Mouse (Mus musculus) macrophage (primary cell): ENCODE measurements around the gene Zfp36l2. TPM values are rescaled to one million over a fixed set of nuclear protein-coding genes. Genes with fewer than 3 reads are reported as not detected.

Experiments used
- H3K27ac ChIP-seq: fragments of 350-480 bp; formaldehyde crosslinking; 2 replicates; pipeline ENCODE4 v1.9.0; 2021
- H3K36me3 ChIP-seq: fragments of 350-480 bp; formaldehyde crosslinking; 2 replicates; pipeline ENCODE4 v1.9.0; 2021; ENCODE audit errors: inconsistent target
- H3K4me3 ChIP-seq: fragments of 350-480 bp; formaldehyde crosslinking; 2 replicates; pipeline ENCODE4 v1.9.0; 2021; ENCODE audit errors: inconsistent target
- H3K79me2 ChIP-seq: fragments of 350-480 bp; formaldehyde crosslinking; 2 replicates; pipeline ENCODE4 v1.9.0; 2021; ENCODE audit errors: inconsistent target
- WGBS: methylation state at CpG from one replicate; pipeline ENCODE4 v1.1.7; 2026; ENCODE audit warnings: inconsistent platforms; ENCODE audit not compliant: missing documents; 5-methylcytosine and 5-hydroxymethylcytosine counted together
- polyA plus RNA-seq: library from polyadenylated mRNA; stranded (reverse); fragments of 250-400 nt; gene quantifications from 3 replicates; pipeline ENCODE4 v1.2.4, GENCODE M21; 2018; ENCODE audit warnings: inconsistent platforms

Gene Zfp36l2
- polyA plus RNA-seq, 1 experiment from 2014 or later = 113 TPM

- WGBS = 77% methylated on average over 7 of the region's 7 CpGs
- Histone ChIP-seq H3K36me3 (no peaks in the 10 kb centered on the region), H3K79me2 (no peaks in the 10 kb centered on the region), H3K27ac (peak overlapping the region; percentile 59), H3K4me3 (no peak overlapping the region)
Observed at GRCm38 (mm10) chr17:84146458-84147182, 41.1 kb downstream of the Zfp36l2 start.

GRCm38 (mm10) chr17:84145826-84146287 is 41.9 kb downstream of the Zfp36l2 start:
- 4% methylated on average over 10 of the region's 10 CpGs for WGBS
- Histone ChIP-seq H3K36me3 (no peaks in the 10 kb centered on the region), H3K4me3 (no peak overlapping the region)

GRCm38 (mm10) chr17:84144762-84145599 is 42.8 kb downstream of the Zfp36l2 start:
- Histone ChIP-seq H3K4me3 (no peak overlapping the region), H3K27ac (peak overlapping the region; percentile 59), H3K79me2 (no peaks in the 10 kb centered on the region), H3K36me3 (no peaks in the 10 kb centered on the region)
- WGBS = 63% methylated on average over 5 of the region's 5 CpGs

More at GRCm38 (mm10) chr17:84145826-84146287, 41.9 kb downstream of the Zfp36l2 start:
- H3K79me2 ChIP-seq = no peaks in the 10 kb centered on the region
- peak overlapping the region; percentile 59 for H3K27ac ChIP-seq

GRCm38 (mm10) chr17:84144130-84144529 is 43.6 kb downstream of the Zfp36l2 start:
- H3K79me2 ChIP-seq = no peaks in the 10 kb centered on the region
- 89% methylated on average over 3 of the region's 3 CpGs for WGBS
- no peaks in the 10 kb centered on the region for H3K36me3 ChIP-seq
- H3K27ac ChIP-seq = no peak overlapping the region
- H3K4me3 ChIP-seq = no peak overlapping the region

- no peaks in the 10 kb centered on the region for H3K36me3 ChIP-seq
- H3K4me3 ChIP-seq = no peak overlapping the region
- WGBS = 50% methylated on average over 12 of the region's 12 CpGs
- H3K79me2 ChIP-seq = no peaks in the 10 kb centered on the region
- no peak overlapping the region for H3K27ac ChIP-seq
Observed at GRCm38 (mm10) chr17:84143219-84143844, 44.4 kb downstream of the Zfp36l2 start.

- Histone ChIP-seq H3K79me2 (no peaks in the 10 kb centered on the region), H3K36me3 (no peaks in the 10 kb centered on the region), H3K27ac (peak overlapping the region; percentile 95), H3K4me3 (no peak overlapping the region)
- WGBS = 55% methylated on average over 6 of the region's 6 CpGs
Observed at GRCm38 (mm10) chr17:84141691-84142090, 46.1 kb downstream of the Zfp36l2 start.

GRCm38 (mm10) chr17:84140822-84141507 is 46.8 kb downstream of the Zfp36l2 start:
- H3K27ac ChIP-seq = peak overlapping the region; percentile 95
- H3K36me3 ChIP-seq = no peaks in the 10 kb centered on the region
- 22% methylated on average over 10 of the region's 10 CpGs for WGBS
- H3K4me3 ChIP-seq = no peak overlapping the region
- no peaks in the 10 kb centered on the region for H3K79me2 ChIP-seq

GRCm38 (mm10) chr17:84137393-84138171 is 50.2 kb downstream of the Zfp36l2 start:
- no peak overlapping the region for H3K4me3 ChIP-seq
- no peaks in the 10 kb centered on the region for H3K36me3 ChIP-seq
- H3K79me2 ChIP-seq = no peaks in the 10 kb centered on the region
- no peak overlapping the region for H3K27ac ChIP-seq
- WGBS = 92% methylated on average over 11 of the region's 11 CpGs

- Histone ChIP-seq H3K4me3 (no peak overlapping the region), H3K27ac (no peak overlapping the region), H3K79me2 (no peaks in the 10 kb centered on the region), H3K36me3 (no peaks in the 10 kb centered on the region)
- 65% methylated on average over 9 of the region's 10 CpGs for WGBS
Observed at GRCm38 (mm10) chr17:84136669-84137392, 50.9 kb downstream of the Zfp36l2 start.

GRCm38 (mm10) chr17:84136217-84136616 is 51.5 kb downstream of the Zfp36l2 start:
- 82% methylated on average over 4 of the region's 4 CpGs for whole genome bisulfite sequencing
- H3K27ac ChIP-seq = no peak overlapping the region
- H3K4me3 ChIP-seq = no peak overlapping the region
- no peaks in the 10 kb centered on the region for H3K36me3 ChIP-seq
- H3K79me2 ChIP-seq = no peaks in the 10 kb centered on the region

- 66% methylated on average over 7 of the region's 7 CpGs for WGBS
- H3K4me3 ChIP-seq = no peak overlapping the region
- no peaks in the 10 kb centered on the region for H3K79me2 ChIP-seq
- H3K36me3 ChIP-seq = no peaks in the 10 kb centered on the region
- no peak overlapping the region for H3K27ac ChIP-seq
Observed at GRCm38 (mm10) chr17:84135243-84135642, 52.5 kb downstream of the Zfp36l2 start.
